Mouse (Mus musculus) kidney, embryonic 15.5 days (tissue): ENCODE measurements around the gene Prkch. TPM values are rescaled to one million over a fixed set of nuclear protein-coding genes. Genes with fewer than 3 reads are reported as not detected.

Experiments
- ATAC-seq: fragments of 200-750 bp; cut with Nextera tagmentation; replicated peaks from 2 replicates; pipeline ENCODE4 v1.8.0; 2017; ENCODE audit warnings: moderate TSS enrichment; ENCODE audit not compliant: low FRiP score
- H3K27ac ChIP-seq: fragments of 300-500 bp; sonication (generic); 2 replicates; pipeline ENCODE4 v1.5.1; 2015; ENCODE audit warnings: mild to moderate bottlenecking, inconsistent platforms
- H3K27me3 ChIP-seq: fragments of 300-500 bp; sonication (generic); 2 replicates; pipeline ENCODE4 v1.6.1; 2015; ENCODE audit warnings: inconsistent platforms
- H3K36me3 ChIP-seq: fragments of 300-500 bp; sonication (generic); 2 replicates; pipeline ENCODE4 v1.6.1; 2015; ENCODE audit warnings: inconsistent platforms
- H3K4me1 ChIP-seq: fragments of 300-500 bp; sonication (generic); 2 replicates; pipeline ENCODE4 v1.6.1; 2015; ENCODE audit warnings: inconsistent platforms
- H3K4me2 ChIP-seq: fragments of 300-500 bp; sonication (generic); 2 replicates; pipeline ENCODE4 v1.6.1; 2015; ENCODE audit warnings: moderate library complexity, mild to moderate bottlenecking, inconsistent platforms
- H3K4me3 ChIP-seq: fragments of 300-500 bp; sonication (generic); replicated peaks from 2 replicates; pipeline ENCODE4 v1.5.1; 2015; ENCODE audit warnings: mild to moderate bottlenecking, inconsistent platforms
- H3K9ac ChIP-seq: fragments of 300-500 bp; sonication (generic); 2 replicates; pipeline ENCODE4 v1.6.1; 2015; ENCODE audit warnings: mild to moderate bottlenecking, inconsistent platforms
- H3K9me3 ChIP-seq: fragments of 300-500 bp; sonication (generic); replicated peaks from 2 replicates; pipeline ENCODE4 v1.6.1; 2016; ENCODE audit warnings: inconsistent platforms
- WGBS: fragments of 180-500 bp; shearing (Covaris S2); methylation state at CpG from one replicate; pipeline ENCODE4 v1.1.7; 2015; ENCODE audit warnings: mixed read lengths; 5-methylcytosine and 5-hydroxymethylcytosine counted together
- polyA plus RNA-seq: library from polyadenylated mRNA; unstranded; fragments of >200 nt; fragmentation: Nextera tagmentation; extraction: Ambion mirVana; gene quantifications from 2 replicates; pipeline ENCODE4 v1.2.1, GENCODE M21; 2015

The Prkch gene
- polyA plus RNA-seq, 1 experiment from 2014 or later: 11.9 TPM

DNA sequence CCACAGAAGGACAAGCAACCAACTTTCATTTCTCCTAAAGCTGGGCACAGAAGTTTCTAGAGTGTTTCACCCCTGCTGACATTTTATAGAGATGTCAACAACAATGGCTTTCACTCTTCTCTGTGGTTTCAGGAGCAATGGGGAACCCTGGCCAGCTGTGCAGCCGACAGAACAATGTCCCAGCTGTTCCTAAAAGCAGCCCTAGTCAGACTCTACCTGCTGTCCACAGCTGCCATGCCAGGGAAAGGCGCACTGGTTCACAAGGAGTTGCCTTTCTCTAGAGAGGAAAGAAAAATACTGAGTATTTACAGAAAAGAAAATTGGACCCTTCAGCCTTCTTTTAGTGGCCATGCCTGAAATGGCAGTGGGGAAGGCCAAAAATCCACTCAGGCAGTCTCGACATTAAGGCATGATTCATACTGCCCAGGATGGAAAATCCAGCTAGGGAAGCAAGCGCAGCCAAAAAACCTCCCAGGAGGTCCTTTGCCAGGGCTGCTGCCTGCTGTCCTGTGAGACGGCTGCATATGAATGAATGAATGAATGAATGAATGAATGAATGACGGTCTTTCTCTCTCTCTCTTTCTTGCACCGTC lies 190.3 kb downstream of the Prkch start:
- no peaks in the 10 kb centered on the region for H3K9me3 ChIP-seq
- H3K27me3 ChIP-seq: no peaks in the 10 kb centered on the region
- ATAC-seq: no peak
- H3K27ac ChIP-seq: no peak overlapping the region
- H3K4me3 ChIP-seq: no peak overlapping the region
- 0 out of 2 replicates have a peak, but pooled peaks cover 2% of the 10 kb centered on the region for H3K4me1 ChIP-seq
- WGBS: 82% methylated on average over 7 of the region's 7 CpGs
- H3K36me3 ChIP-seq: peaks cover 4% of the 10 kb centered on the region; the same call in 1 of the 2 replicates
- no peak overlapping the region for H3K4me2 ChIP-seq
- H3K9ac ChIP-seq: no peak overlapping the region

DNA sequence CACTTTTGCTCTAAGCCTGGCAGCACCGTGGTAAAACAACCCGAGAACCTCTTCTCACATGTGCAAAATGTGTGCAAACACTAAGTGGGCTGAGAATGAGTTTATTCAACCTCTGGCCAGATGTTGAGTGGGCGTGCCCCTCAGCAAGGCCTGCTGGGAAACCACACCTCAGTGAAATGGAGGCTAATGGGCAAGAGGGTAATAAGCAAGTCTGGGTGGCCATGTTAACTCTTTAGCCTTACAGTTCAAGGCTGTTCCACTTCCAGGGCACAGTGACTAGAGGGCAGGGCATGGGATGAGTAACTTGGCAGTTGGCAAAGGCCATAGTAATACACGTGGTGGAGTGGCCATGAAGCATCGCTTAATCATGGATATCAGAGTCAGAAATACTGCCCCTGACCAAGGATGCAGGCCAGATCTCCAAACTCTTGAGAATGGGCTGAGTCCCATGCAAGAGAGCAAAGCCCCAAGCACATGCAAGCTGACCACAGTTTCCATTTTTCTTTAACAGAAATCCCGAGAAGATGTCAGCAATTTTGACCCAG lies 191.9 kb downstream of the Prkch start:
- 84% methylated on average over 6 of the region's 6 CpGs for WGBS

DNA sequence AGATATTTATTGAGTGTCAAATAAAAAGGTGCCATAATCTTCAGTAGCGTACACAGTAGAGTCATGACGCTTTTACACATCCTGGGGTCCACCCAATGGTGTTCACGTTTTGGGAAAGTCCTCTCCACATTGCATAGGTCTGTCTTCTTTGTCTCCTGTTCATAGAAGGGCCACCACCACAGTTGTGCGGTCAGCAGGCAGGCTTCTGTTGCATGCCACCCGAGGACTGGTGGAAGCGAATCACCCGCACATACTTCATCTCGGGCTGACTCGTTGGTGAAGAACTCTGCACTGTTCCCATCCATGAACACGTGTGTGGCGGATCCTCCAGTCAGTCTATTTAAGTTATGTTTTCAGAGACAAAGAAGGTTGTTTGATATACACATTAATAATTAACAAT lies 193.1 kb downstream of the Prkch start:
- 92% methylated on average over 11 of the region's 11 CpGs for WGBS
- H3K4me3 ChIP-seq: no peak overlapping the region
- no peaks in the 10 kb centered on the region for H3K27me3 ChIP-seq
- H3K36me3 ChIP-seq: peaks cover 4% of the 10 kb centered on the region; the same call in 1 of the 2 replicates
- H3K4me1 ChIP-seq: 0 out of 2 replicates have a peak, but pooled peaks cover 2% of the 10 kb centered on the region
- ATAC-seq: no peak
- H3K9me3 ChIP-seq: no peaks in the 10 kb centered on the region
- no peak overlapping the region for H3K9ac ChIP-seq
- no peak overlapping the region for H3K4me2 ChIP-seq
- no peak overlapping the region for H3K27ac ChIP-seq

More for the DNA sequence above, 191.9 kb downstream of the Prkch start:
- peaks cover 4% of the 10 kb centered on the region; the same call in 1 of the 2 replicates for H3K36me3 ChIP-seq
- no peaks in the 10 kb centered on the region for H3K9me3 ChIP-seq
- H3K27me3 ChIP-seq: no peaks in the 10 kb centered on the region
- H3K4me1 ChIP-seq: 0 out of 2 replicates have a peak, but pooled peaks cover 2% of the 10 kb centered on the region
- no peak for ATAC-seq
- H3K4me2 ChIP-seq: no peak overlapping the region
- H3K4me3 ChIP-seq: no peak overlapping the region
- no peak overlapping the region for H3K9ac ChIP-seq
- H3K27ac ChIP-seq: no peak overlapping the region

DNA sequence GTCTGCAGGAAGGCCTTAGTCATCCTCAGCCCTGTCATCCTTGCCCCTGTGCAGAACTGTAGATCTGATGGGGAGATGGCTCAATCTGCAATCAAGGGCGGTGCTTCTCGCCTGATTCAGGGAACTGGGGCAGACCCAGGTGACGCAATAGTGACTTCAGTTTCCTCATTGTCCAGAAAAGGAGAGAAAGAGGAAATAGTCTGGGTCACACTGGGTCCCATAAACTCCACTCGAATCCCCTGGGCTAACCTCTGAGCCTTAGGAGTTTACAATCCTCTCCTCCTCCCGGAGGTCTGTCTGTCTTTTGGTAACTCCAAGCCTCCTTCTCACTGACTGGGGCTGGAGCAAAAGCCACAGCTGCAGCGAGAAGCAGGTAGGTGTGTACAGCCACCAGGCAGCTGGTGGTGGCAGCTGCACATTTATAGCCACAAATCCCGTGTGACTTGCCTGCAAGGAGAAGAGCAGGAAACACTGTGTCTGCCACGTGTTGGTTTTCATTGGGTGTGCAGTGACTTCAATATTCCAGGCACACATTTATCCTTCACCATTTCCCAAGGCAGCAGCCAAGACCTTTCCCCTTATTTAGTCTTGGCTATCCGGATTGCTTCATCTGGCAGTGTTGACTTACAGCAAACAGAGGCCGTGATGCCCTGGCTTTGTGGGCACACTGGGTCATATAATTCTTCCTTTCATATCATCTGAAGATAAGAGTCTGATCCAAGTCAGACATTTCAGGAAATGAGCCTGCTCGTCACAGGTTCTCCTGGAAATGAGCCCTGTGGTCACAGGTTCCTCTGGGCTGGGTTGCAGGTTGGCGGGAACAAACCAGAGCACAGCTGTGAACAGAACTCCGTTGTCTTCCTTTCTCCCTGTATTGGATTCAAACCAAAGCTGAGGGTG lies 195.0 kb downstream of the Prkch start:
- no peak for ATAC-seq
- Histone ChIP-seq H3K27ac (no peak overlapping the region), H3K4me3 (no peak overlapping the region), H3K4me1 (0 out of 2 replicates have a peak, but pooled peaks cover 2% of the 10 kb centered on the region), H3K4me2 (no peak overlapping the region), H3K9me3 (no peaks in the 10 kb centered on the region), H3K27me3 (no peaks in the 10 kb centered on the region), H3K36me3 (peaks cover 4% of the 10 kb centered on the region; the same call in 1 of the 2 replicates), H3K9ac (no peak overlapping the region)
- 47% methylated on average over 13 of the region's 13 CpGs for WGBS

DNA sequence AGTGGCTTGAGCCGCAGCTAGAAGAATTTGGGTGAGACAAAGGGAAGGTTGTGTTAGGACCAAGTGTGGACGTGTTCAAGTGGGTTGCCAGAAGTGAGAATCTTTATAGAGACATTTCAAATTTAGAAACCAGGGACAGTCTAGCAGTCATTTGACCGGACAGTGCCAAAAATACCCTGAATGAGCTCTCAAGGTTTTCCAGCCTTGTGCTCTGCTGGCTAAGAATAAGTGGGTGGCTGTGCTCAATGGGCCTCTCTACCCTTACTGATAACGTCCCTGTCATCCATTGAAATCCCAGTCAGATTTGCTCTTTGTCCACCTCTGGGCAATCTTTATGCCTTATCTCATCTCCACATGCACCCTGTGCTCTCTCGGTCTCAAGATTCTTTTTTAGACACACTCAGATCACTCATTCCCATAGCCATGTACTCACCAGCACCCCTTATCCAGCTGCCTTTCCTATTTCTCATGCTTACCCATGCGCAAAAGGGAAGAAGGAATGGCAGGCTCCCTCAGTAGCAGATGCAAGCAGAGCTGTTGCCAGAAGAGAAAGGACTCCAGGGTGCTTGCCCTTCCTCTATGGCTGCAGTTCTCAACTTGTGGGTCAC lies 196.9 kb downstream of the Prkch start:
- ATAC-seq: no peak
- Histone ChIP-seq H3K27ac (no peak overlapping the region), H3K27me3 (no peaks in the 10 kb centered on the region), H3K36me3 (peaks cover 4% of the 10 kb centered on the region; the same call in 1 of the 2 replicates), H3K4me3 (no peak overlapping the region), H3K4me2 (no peak overlapping the region), H3K4me1 (0 out of 2 replicates have a peak, but pooled peaks cover 2% of the 10 kb centered on the region), H3K9me3 (no peaks in the 10 kb centered on the region), H3K9ac (no peak overlapping the region)
- WGBS: 89% methylated on average over 6 of the region's 6 CpGs

DNA sequence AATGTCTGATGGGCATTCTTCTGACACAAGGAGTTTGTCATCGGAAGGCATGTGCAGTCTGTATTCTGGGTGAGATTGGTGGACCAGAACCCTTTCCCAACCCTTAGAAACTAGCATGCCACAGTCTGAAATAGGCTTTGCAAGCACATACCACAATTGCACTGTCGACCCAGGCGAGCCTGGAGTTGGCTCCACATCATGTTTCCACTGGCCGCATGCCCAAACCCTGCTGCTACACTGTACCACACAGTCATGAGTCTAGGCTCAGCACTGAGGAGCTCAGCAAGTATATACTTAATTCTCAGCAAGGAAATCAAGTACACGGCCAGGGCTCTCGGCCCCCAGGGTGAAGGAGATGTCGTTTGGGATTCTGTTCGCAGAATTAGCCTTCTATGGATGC lies 202.3 kb downstream of the Prkch start:
- Histone ChIP-seq H3K36me3 (no peaks in the 10 kb centered on the region), H3K4me3 (no peak overlapping the region), H3K4me1 (peaks cover 15% of the 10 kb centered on the region), H3K4me2 (no peak overlapping the region), H3K27me3 (no peaks in the 10 kb centered on the region), H3K27ac (no peak overlapping the region), H3K9me3 (no peaks in the 10 kb centered on the region), H3K9ac (no peak overlapping the region)
- peak; percentile 58; the same call in 1 of the 2 replicates for ATAC-seq
- WGBS: 67% methylated on average over 8 of the region's 8 CpGs

DNA sequence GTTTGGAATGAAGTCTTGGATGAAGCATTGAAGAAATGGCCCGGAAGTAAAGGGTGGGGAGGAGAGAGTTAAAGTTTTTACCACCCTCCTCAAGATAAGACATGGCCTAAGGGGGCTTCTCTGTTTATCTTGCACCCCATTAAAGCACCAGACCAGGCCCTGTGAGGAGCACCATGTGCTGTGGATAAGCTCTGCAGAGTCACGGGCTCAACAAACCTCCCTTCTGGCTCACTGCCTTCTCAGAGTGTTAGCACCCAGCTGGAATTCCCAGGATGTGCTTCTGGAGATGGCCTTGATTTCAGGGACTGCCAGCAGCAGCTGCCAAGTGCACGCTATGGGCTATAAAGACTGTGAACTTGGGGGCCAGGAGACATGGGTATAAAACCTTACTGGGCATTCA lies 204.3 kb downstream of the Prkch start:
- 45% methylated on average over 3 of the region's 3 CpGs for WGBS
- Histone ChIP-seq H3K27ac (no peak overlapping the region), H3K9me3 (no peaks in the 10 kb centered on the region), H3K4me3 (no peak overlapping the region), H3K4me1 (peaks cover 27% of the 10 kb centered on the region), H3K36me3 (no peaks in the 10 kb centered on the region), H3K9ac (no peak overlapping the region), H3K27me3 (no peaks in the 10 kb centered on the region), H3K4me2 (no peak overlapping the region)
- no peak for ATAC-seq

DNA sequence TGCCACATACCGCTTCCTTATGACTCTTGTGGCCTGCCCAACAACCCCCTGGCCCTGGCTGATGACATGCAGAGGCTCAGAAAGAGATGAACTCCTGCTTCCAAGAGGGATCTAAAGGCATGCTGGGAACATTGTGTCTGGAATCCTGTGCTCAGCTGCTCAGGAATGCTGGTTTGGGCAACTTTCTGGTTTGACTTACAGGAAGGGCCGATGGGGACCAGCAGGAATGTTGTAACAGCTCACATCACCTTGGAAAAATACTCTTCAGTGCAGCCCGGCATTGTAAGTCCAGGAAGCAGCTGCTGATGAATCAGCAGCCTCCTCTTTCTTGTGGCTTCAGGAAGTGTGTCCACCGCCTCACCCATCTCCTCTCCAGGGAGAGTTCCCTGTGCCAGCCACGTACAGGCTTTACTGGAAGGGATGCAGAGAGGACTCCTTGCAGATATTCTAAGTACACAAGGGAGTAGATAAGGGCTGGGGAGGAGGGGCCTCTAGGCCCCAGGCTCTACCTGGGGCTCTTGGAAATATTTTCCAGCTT lies 206.0 kb downstream of the Prkch start:
- H3K4me2 ChIP-seq: no peak overlapping the region
- H3K36me3 ChIP-seq: no peaks in the 10 kb centered on the region
- H3K9ac ChIP-seq: no peak overlapping the region
- H3K4me1 ChIP-seq: peaks cover 41% of the 10 kb centered on the region
- H3K9me3 ChIP-seq: no peaks in the 10 kb centered on the region
- ATAC-seq: no peak
- H3K27ac ChIP-seq: peak overlapping the region; percentile 56
- WGBS: 52% methylated on average over 5 of the region's 5 CpGs
- H3K4me3 ChIP-seq: no peak overlapping the region
- H3K27me3 ChIP-seq: no peaks in the 10 kb centered on the region

DNA sequence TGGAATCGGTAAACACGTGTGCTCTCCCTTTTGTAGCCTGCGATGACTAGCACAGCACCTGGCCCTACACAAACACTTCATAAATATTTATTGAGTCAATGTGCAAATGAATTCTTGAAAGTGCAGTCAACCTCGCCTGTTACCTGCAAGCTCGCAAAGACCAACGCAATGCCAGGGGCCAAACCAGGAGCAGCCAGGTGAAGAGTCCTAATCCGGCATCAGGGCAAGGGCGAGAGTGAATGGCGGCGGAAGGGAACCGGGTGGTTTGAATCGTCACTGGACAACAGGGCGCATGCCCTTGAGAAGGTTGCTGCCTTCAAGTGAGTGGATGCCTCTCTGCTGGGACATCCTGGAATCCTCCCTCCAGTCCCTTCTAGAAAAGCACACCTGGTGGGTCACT lies 208.6 kb downstream of the Prkch start:
- ATAC-seq: no peak
- H3K4me3 ChIP-seq: no peak overlapping the region
- H3K27ac ChIP-seq: peak overlapping the region; percentile 63
- peaks cover 42% of the 10 kb centered on the region for H3K4me1 ChIP-seq
- H3K36me3 ChIP-seq: no peaks in the 10 kb centered on the region
- WGBS: 43% methylated on average over 13 of the region's 13 CpGs
- no peaks in the 10 kb centered on the region for H3K27me3 ChIP-seq
- H3K9ac ChIP-seq: no peak overlapping the region
- H3K9me3 ChIP-seq: no peaks in the 10 kb centered on the region
- H3K4me2 ChIP-seq: peak overlapping the region; percentile 12; the same call in 1 of the 2 replicates

DNA sequence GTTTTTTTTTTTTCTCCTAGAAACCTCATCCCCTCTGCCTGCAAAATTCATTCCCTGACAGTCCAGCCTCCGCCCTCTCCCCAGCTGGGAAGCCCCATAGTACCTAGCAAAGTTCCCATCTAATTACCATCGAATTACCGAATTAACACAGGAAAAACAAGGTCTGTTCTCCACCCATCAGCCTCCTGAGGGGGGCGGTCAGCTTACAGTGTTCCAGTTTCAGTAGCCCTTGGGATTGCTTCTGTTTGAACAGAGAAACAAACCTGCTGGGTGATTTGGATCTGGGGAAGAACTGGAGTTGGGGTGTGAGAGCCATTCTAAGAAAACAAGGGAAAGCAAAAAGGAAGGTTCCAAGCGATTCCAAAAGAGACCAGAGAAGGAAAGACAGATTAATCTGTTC lies 209.1 kb downstream of the Prkch start:
- H3K27me3 ChIP-seq: no peaks in the 10 kb centered on the region
- WGBS: 14% methylated on average over 5 of the region's 5 CpGs
- H3K4me2 ChIP-seq: peak overlapping the region; percentile 12
- H3K9ac ChIP-seq: no peak overlapping the region
- no peak overlapping the region for H3K4me3 ChIP-seq
- H3K4me1 ChIP-seq: peaks cover 42% of the 10 kb centered on the region
- ATAC-seq: 0 out of 2 replicates have a peak, but pooled peaks have one; percentile 24
- peak overlapping the region; percentile 63 for H3K27ac ChIP-seq
- no peaks in the 10 kb centered on the region for H3K9me3 ChIP-seq
- no peaks in the 10 kb centered on the region for H3K36me3 ChIP-seq

DNA sequence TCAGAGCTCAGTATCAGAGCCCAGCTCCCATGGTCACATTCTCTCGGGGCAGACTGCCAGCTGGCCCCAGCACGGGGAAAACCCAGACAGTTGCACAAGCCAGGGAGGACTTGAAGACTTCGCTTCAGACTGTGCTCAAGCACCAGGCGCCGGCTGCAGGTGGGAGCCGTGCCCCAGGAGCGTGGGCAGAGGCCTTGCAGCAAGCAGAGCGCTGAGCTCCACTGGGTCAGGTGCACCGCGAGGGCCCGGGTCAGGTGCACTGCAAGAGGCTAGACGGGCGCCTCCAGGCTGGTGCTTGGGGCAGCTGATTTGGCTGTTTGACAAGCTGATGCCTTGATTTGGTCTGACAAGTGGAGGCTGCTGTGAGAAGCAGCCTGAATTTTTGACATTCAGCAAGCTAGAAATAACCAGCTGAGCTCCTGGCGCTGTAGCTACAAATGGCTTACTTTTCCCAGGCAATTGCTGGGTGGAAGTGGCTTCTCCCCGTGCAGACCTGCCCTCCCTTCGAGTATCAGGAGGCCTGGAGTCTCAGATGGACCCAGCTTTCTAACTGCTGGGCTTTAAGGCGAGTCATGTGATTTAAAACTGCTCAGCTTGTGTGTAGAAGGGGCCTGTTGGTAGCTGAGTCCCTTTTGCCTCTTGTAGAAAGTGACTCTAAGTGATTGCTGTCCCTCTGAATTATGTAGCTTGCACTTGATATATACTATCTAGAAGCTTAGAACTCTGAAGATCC lies 209.7 kb downstream of the Prkch start:
- peak; percentile 84 for ATAC-seq
- no peaks in the 10 kb centered on the region for H3K36me3 ChIP-seq
- peak overlapping the region; percentile 63 for H3K27ac ChIP-seq
- H3K9me3 ChIP-seq: no peaks in the 10 kb centered on the region
- peaks cover 42% of the 10 kb centered on the region for H3K4me1 ChIP-seq
- peak overlapping the region; percentile 12 for H3K4me2 ChIP-seq
- 18% methylated on average over 17 of the region's 17 CpGs for WGBS
- H3K4me3 ChIP-seq: no peak overlapping the region
- no peak overlapping the region for H3K9ac ChIP-seq
- H3K27me3 ChIP-seq: no peaks in the 10 kb centered on the region
